Mouse (Mus musculus): ENCODE results near the gene Fam234a. TPM values are rescaled to one million over a fixed set of nuclear protein-coding genes. Genes with fewer than 3 reads are reported as not detected.
A peak's percentile ranks its signal among the peaks of the same experiment; 100 is the strongest.
"Not testable (repeated sequence)": the region's sequence is repeated elsewhere in the genome, so short reads cannot be mapped to it uniquely, and the experiment has no call there.

Gene Fam234a
- total RNA-seq, 2 experiments from 2014 or later = 91.9 to 103 TPM

DNA sequence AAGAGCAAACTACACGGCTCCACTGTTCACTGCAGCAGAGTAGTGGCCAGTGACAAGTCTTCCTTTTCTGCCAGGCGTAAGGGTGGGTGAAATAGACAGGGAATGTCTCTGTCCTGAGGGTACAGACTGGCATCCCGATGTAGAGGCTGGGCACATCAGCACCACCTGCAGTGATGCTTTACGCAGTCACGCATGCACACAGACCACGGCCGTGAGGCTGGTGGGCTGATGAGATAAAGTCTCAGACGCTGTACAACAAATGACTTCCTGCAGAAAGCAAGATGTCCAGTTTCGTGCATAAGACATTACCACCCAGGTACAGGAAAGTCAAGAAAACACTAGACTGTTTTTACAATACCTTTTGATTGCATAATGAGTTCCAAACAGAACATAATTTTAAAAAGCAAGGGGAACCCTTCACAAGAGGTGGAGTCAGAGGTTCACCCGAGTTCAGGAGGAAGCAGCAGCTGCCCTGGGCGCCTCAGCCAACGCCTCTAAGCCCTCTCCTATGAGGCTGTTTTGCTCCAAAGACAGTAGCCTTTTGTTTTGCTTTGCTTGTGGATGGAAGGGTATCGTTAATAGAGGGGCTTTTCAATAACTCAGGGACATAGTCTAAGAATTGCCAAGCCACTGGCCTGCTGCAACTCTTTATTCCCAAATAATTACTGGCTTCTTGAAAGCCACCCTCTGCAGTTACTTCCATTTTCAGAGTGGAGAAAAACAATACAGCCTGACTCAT is 8.8 kb downstream of the Fam234a start:
- no peak for DNase-seq

DNA sequence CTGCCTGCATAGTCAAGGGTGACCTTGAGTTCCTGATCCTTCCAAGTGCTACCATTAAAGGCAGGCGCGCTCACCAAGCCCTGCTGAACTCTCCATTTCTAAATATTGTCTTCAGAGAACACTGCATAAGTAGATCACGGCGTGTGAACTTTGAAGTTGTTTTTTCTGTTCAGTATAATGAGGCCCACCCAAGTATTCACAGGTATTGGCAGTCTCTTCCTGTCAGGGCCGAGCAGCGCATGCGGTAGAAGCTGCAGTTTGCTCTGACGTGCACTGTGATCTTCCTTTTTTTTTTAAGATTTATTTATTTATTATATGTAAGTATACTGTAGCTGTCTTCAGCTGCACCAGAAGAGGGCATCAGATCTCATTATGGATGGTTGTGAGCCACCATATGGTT is 9.7 kb downstream of the Fam234a start:
- no peak for DNase-seq

DNA sequence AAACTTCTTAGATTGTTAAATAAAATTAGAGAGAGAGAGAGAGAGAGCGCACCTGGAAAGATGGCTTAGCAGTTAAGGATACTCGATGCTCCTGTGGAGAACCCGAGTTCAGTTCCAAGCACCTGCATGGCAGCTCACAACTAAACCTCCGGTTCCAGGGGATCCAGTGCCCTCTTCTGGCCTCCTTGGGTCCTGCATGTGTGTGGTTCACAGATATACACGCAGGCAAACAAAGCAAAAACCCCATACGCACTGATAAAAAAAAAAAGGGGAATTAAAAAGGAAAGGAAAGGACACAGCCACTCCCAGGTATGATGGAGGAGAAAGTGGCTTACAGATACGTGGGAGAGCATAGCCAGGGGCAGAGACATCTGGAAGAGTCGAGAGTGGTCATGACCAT is 11.2 kb downstream of the Fam234a start:
- no peak for DNase-seq

DNA sequence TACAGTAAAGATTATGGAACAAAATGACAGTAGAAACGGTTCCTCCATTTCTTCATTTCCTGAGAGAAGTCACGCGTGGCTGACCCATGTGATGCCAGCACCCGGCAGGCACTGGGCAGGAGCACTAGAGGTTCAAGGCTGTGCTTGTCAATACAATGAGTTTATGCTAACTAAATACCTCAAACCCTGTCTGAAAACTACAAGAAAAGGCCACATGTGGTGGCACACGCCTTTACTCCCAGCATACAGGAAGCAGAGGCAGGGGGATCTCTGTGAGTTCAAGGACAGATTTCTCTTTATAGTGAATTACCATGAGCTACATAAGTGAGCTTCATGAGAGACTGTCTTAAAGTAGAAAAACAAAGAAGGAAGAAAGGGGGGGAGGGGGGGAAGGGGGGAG is 12.9 kb downstream of the Fam234a start:
- no peak for DNase-seq

DNA sequence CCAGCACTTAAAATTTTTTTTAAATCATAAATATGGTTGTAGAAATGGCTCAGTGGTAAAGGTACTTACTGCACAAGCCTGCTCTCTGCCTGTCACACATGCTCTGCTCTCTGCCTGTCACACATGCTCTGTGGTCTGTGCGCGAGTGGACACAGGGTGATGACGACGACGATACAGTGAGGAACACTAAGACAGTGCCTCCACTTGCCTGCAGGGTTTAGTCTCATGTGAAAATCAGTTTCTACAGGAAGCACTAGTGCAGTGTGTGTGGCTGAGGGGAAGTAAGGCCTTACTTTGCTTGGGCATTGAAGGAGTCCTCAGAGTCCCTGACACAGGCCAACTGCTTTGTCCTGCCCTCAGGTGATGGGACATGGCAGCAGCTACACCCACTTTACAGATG is 14.3 kb downstream of the Fam234a start:
- no peak for DNase-seq

DNA sequence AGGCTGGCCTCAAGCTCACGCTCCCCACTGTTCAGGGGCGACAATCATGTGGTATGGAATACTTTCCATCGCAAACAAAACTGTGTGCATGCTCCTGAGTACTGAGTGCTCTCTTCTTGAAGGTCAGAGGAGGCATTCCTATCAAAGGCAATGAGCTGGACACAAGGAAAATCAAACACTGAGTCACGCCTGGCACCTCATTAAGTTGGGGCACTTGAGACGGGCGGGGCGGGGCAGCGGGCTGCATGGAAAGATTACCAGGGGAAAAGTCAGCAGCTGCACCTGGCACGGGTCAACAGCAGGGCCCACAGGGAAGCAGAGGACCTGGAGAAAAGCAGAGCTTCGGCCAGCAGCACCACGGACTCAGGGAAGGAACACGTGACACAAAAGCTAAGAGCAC is 18.9 kb downstream of the Fam234a start:
- peak; percentile 42 for DNase-seq

DNA sequence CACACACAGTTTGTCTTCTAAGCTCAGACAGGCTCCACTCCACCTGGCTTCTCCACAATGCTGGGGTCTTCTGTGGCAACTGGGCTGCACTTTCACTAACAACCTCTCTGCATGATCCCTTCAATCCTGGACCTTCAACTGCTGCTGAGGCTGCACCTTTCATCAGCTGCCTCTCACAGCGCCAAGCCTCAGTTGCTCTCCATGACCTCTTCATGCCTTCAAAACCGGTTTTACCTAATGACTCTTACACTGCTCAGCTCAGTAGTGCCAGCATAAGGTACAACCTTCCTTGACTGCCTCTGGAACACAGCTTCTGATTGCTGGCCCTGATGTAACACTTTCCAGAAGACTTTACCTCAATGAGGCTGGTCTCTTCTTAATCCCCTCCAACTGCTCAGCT is 22.5 kb downstream of the Fam234a start:
- DNase-seq = no peak

DNA sequence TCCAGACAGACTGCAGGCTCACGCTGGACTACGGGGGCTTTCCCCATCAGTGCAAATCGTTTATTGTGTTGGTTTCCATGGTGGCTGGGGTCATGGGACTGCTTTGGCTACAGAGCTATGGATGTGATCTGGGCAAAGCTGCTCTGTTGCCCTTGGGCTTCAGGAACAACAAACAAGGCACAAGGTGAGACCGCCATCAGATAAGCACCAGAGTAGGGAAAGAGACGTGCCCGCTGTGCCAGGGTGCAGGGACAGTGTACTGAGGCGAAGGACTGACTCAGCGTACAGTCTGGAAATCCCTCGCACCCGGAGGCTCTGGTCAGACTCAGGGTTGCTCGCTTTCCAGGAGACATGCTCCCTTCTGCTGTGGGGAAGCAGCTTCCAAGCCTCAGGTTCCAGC is 31.4 kb downstream of the Fam234a start:
- no peak for DNase-seq

DNA sequence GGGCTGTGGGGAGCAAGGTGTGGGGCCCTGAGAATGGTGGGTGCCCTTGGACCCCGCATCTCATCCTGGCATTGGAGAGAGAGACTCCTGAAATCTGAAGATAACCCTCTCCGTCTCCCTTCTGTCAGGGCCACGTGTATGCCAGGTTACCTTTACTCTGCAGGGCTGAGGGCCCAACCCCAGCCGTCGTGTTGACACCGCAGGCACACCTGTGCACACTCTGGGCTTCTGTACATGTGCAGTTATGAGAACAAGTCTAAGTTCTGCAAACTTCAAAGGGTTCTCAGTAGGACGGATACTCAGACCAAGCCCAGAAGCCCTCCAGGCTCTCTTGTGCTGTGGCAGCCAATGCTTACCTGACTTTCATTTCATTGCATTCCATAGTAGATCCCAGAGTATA is 31.8 kb downstream of the Fam234a start:
- no peak for DNase-seq

DNA sequence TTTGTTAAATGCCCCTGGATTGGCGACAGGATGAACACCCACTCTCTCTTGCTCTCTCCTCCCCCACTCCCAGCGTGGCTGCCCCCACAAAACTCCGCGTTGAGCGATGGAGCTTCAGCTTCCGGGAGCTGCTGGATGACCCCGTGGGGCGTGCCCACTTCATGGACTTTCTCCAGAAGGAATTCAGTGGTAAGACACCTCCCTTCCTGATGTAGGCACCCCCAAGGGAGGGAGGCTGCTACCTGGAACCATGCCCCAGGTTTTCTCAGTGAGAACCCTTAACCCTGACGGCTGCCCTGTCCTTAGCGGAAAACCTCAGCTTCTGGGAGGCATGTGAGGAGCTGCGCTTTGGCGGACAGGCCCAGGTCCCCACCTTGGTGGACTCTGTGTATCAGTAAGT is 36.4 kb downstream of the Fam234a start, which contains the start of gene Arhgdig:
TSS of gene Arhgdig (minus strand) at position 101 of the 400 bp plus-strand sequence.
- no peak for DNase-seq

DNA sequence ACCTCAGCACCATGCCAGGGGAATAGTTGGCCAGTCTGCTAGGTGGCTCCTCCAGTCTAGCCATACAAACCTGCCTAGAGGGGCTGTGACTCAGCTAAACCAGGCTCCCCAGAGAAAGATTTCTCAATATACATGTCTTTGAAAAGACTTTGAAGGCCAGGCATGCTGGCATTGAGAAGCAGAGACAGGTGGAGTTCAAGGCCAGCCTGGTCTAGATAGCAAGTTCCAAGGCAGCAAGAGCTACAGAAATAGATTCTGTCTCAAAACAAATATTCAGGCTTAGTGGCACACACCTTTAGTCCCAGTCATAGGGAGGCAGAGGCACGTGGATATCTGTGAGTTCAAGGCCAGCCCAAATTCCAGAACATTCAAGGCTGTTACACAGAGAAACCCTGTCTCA is 37.6 kb downstream of the Fam234a start:
- DNase-seq = peak; percentile 48

DNA sequence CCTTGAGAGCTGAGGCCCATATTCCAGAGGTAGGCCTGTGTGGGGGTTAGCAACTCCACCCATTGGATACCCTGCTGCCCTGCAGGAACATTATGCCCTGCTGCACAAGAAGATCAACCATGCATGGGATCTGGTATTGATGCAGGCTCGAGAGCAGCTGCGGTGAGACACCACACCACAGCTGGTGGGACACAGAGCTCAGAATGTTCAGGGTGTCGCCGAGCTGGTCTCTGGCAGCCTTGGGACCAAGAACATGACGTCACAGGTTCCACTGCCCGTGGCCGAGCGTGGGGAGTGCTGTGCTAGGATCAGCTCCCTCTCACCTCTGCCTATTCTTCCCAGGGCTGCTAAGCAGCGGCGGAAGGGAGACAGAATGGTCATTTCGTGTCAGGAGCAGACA is 39.3 kb downstream of the Fam234a start:
- no peak for DNase-seq

DNA sequence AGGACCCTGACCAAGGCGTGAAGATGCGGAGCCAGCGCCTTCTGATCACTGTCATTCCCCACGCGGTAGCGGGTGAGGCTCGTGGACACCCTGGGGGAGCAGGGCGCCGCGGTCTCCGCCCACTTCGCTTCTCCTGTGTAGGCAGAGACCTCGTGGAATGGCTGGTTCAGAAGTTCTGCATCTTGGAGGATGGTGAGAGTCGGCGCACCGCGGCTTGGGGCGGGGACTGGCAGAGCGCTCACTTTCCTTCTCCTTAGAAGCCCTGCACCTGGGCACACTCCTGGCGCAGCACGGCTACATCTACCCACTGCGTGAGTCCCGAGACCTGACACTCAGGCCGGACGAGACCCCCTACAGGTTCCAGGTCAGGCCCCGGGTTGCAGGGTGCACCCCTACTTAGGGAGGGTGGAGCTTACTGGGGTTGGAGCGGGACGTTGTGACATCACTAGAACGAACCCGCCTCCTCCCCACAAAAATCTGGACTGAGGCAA is 40.7 kb downstream of the Fam234a start:
- peak; percentile 63 for DNase-seq

DNA sequence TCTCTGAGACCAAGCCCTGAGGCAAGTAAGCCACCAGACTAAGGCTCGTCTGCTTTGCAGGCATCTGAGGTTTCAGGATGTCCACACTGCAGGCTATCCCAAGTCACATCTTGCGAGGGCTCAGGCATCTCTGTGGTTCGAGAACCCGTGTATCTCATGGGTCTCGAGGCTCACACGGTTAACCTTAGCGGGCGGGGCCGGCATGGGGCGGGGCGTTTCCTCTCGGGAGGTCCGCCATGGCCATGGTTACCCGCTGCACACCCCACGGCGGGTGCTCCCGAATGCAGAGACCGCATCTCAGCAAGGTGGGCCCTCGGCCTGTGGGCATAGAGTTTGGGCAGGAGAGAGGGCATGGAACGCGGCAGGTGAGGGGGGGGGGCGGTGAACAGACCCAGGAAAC is 41.3 kb downstream of the Fam234a start, which contains the start of gene Rgs11:
TSS of gene Rgs11 (plus strand) at position 215 of the 400 bp plus-strand sequence.
- DNase-seq = peak; percentile 75

DNA sequence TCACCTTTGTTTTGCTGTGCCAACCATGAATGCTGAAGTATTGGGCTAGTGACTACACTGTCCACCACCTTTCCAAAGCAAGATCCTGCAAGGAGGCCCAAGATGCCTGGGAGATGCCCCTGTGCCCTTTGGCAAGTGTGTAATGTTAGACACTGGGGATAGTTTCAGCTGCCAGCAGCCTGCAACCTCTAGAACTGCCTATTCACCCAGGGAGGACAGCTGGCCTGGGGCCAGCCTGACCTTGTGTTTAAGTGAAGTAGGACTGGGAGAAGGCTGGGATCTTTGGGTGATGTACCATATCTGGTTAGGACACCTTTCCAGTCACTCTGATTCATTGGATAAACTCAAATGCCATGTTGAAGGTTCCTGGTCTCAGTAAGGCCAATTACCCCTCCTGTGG is 42.0 kb downstream of the Fam234a start:
- peak; percentile 78 for DNase-seq

DNA sequence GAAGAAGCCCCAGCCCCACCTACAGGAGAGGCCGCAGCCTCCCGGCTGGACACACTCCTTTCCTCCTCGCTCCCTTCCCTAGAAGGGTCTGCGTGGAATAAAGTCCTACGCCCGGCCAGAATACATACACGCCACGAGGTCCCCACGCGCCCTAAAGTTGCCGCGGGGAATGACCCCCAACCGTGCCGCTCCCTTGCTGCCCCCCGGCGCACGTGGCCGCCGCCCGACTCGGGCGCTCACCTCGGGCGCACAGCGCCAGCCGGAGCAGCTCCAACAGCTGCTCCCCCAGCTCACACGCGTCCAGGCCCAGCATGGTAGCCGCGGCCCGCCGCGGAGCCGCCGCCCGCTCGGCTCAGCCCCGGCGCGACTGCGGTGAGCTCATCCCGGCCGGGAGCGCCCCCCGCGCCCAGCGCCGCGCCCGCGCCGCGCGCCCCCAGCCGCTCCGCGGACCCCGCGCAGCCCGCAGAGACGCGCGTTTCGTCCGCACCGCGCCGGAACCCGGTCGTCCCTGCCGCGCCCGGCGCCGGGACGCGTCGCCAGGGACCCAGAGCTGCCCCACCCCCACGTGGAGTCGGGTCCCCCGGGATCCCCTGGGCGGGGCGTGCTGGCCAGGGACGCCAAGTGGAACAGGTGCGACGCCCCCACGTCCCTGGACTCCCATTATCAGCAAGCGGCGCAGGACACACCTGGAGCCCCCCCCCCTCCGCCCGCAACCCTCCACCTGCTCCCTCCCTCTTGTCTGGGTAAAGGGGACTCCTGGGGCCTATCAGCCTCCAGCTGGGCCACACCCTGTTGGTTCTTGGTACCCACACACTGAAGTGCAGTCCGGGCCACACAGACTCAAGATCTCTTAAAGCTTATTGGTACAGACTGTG is 43.0 kb downstream of the Fam234a start:
- DNase-seq = peak; percentile 55

DNA sequence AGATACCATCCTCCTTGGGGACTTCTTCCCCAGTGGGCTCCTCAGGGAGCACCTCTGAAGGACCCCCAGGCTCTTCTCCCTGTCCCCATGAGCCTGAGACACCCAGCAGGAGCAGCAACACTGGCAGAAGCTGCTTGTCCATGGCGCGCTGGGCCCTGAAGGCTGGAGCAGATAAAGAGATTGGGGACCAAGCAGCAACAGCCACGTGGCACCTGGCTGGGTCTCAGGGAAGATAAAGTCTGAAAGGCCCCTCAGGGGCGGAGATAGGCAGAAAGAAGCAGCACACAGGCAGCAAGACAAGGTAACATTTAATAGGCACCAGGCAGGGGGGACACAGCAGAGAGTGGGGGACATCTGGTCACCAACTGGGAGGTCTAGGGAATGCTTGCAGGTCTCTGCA is 45.1 kb downstream of the Fam234a start, which contains the start of gene Pdia2:
TSS of gene Pdia2 (minus strand) at position 196 of the 400 bp plus-strand sequence.
- DNase-seq = no peak

DNA sequence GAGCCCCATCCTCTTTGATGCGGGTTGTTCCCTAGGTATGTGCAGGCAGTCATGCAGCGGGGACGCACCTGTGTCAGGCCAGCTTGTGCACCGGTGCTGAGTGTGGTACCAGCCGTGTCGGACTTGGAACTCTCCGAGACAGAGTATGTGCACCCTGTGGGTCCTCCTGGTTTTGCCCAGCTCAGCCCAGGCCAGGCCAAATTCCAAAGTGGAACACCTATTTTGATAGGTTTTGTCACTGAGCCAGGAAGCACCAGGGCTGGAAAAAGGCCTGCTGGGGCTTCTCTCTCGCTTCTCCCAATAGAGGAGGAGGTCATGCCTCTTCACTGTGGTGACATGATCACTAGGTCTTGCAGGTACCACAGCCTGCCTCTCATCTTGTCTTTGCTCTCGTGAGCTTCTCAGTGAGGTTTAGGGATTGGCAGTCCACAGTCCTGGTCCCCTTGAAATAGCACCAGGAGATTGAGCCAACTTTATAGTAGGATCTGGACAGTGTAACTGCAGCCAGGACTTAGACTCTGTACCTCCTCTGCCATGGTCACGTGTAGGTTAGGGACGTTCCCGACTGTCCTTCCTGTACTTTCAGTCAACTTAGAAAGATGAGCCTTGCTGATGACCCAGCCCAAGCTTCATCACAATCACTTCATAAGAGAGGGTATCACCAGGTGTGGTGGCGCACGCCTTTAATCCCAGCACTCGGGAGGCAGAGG is 51.4 kb downstream of the Fam234a start:
- DNase-seq = no peak

DNA sequence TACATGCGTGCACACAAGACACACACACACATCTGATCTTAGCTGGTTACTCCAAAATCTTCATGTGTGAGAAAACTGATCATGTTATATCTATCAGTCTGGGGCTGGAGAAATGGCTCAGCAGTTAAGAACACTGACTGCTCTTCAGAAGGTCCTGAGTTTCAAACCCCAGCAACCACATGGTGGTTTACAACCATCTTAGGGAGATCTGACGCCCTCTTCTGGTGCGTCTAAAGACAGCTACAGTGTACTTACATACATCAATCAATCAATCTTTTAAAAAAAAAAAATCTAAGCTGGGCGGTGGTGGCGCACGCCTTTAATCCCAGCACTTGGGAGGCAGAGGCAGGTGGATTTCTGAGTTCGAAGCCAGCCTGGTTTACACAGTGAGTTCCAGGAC is 52.6 kb downstream of the Fam234a start:
- DNase-seq = not testable (repeated sequence)

DNA sequence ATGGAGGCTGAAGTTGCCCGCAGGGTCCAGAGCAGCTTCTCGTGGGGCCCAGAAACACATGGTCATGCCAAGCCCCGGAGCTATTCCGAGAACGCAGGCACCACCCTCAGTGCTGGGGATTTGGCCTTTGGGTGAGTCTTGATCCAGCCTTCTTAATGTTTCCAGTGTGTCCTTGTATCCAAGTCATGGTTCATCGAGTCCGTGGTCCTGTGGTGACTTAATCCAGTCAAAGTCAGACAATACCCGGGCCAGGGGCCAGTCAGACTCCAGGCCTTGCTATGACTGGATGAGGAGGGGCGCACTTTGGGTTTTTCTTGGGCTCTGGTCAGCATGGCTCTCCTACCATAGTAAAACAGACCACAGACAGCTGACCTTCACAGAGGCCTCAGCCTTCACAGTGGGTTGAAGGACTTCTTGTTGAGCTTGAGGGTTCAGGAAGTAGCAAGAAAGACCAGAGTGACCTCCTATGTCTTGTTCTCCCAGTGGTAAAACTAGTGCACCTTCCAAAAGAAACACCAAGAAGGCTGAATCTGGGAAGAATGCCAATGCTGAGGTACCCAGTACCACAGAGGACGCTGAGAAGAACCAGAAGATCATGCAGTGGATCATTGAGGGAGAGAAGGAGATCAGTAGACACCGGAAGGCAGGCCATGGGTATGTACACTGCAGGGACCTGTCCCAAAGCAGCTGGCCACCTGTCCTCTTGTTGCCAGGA is 55.8 kb downstream of the Fam234a start:
- DNase-seq = no peak

DNA sequence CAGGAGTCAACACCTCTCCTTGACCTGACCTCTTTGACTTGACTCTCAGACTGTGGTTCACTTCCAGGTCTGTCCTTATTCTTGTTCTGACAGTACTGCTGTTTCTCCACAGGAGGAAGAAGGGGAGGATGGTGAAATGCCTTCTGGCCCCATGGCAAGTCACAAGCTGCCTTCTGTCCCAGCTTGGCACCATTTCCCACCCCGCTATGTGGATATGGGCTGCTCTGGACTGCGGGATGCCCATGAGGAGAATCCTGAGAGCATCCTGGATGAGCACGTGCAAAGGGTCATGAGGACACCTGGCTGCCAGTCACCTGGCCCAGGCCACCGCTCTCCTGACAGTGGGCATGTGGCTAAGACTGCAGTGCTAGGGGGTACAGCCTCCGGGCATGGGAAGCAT is 56.5 kb downstream of the Fam234a start:
- DNase-seq = no peak

DNA sequence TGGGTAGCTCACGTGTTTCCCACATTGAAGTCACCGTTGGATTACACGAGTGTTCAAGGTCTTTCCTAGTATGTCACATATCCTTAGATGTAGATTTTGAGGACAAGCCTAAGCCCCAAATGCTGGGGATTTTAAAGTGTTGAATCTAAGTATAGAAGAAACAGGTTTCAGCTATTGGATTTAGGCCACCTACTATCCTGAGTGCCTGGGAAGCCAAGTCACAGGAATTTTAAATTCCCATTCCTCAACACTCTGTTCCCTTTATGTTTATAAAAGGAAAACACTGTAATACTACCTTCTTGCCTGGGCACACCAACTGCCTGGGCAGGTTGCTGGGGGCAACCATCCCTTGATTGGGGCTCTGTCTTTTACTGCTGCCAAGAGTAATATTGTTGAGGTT is 62.9 kb downstream of the Fam234a start:
- DNase-seq = no peak

All from adrenal gland, postnatal 10 days (tissue).